Mouse (Mus musculus): ENCODE data around the gene Prpsap1.

Gene Prpsap1

GRCm38 (mm10) chr11:116493795-116494252 lies at the start of gene Prpsap1:
Prpsap1 (minus strand) TSS chr11:116494202.
- no peak for DNase-seq (ENCODE audit: low spot score)

- DNase-seq (ENCODE audit: low spot score): no peak
Measured at GRCm38 (mm10) chr11:116543110-116543509, 49.1 kb upstream of the Prpsap1 start.

GRCm38 (mm10) chr11:116541183-116541582 lies 47.2 kb upstream of the Prpsap1 start:
- DNase-seq (ENCODE audit: low spot score): no peak

- DNase-seq (ENCODE audit: low spot score): no peak
Measured at GRCm38 (mm10) chr11:116538142-116538735, 44.2 kb upstream of the Prpsap1 start.

- no peak for DNase-seq (ENCODE audit: low spot score)
Measured at GRCm38 (mm10) chr11:116537388-116537787, 43.4 kb upstream of the Prpsap1 start.

GRCm38 (mm10) chr11:116536685-116537084 lies 42.7 kb upstream of the Prpsap1 start:
- no peak for DNase-seq (ENCODE audit: low spot score)

- DNase-seq (ENCODE audit: low spot score): peak; percentile 51
Measured at GRCm38 (mm10) chr11:116534154-116534865, 40.3 kb upstream of the Prpsap1 start.

- DNase-seq (ENCODE audit: low spot score): no peak
Measured at GRCm38 (mm10) chr11:116533341-116534153, 39.5 kb upstream of the Prpsap1 start.

- DNase-seq (ENCODE audit: low spot score): peak; percentile 67
Measured at GRCm38 (mm10) chr11:116532810-116533338, 38.9 kb upstream of the Prpsap1 start.

GRCm38 (mm10) chr11:116532262-116532809 lies 38.3 kb upstream of the Prpsap1 start:
- DNase-seq (ENCODE audit: low spot score): no peak

GRCm38 (mm10) chr11:116531371-116532191 lies 37.6 kb upstream of the Prpsap1 start:
- DNase-seq (ENCODE audit: low spot score): no peak

- DNase-seq (ENCODE audit: low spot score): no peak
Measured at GRCm38 (mm10) chr11:116530187-116531147, 36.5 kb upstream of the Prpsap1 start, which contains the start of gene Sphk1. Sphk1 (plus strand) TSS chr11:116530925.

- no peak for DNase-seq (ENCODE audit: low spot score)
Measured at GRCm38 (mm10) chr11:116528636-116529320, 34.8 kb upstream of the Prpsap1 start.

- DNase-seq (ENCODE audit: low spot score): no peak
Measured at GRCm38 (mm10) chr11:116523699-116524189, 29.7 kb upstream of the Prpsap1 start.

- DNase-seq (ENCODE audit: low spot score): no peak
Measured at GRCm38 (mm10) chr11:116522886-116523698, 29.1 kb upstream of the Prpsap1 start.

GRCm38 (mm10) chr11:116522046-116522445 lies 28.0 kb upstream of the Prpsap1 start:
- DNase-seq (ENCODE audit: low spot score): no peak

- DNase-seq (ENCODE audit: low spot score): no peak
Measured at GRCm38 (mm10) chr11:116521143-116521542, 27.1 kb upstream of the Prpsap1 start.

- no peak for DNase-seq (ENCODE audit: low spot score)
Measured at GRCm38 (mm10) chr11:116518482-116518881, 24.5 kb upstream of the Prpsap1 start.
